Mouse (Mus musculus) adrenal gland, adult (tissue): ENCODE measurements around the gene B9d1.
A peak's percentile ranks its signal among the peaks of the same experiment; 100 is the strongest.

ENCODE experiments used
- DNase-seq, 2 experiments: peaks; one replicate each; pipeline ENCODE4 v3.0.0; 2022 to 2023; ENCODE audit warnings: low spot score in 1 of 2; ENCODE audit not compliant: inconsistent age in 2 of 2

Gene B9d1

GRCm38 (mm10) chr11:61537362-61537761 lies 32.4 kb downstream of the B9d1 start:
- DNase-seq: no peak

DNA sequence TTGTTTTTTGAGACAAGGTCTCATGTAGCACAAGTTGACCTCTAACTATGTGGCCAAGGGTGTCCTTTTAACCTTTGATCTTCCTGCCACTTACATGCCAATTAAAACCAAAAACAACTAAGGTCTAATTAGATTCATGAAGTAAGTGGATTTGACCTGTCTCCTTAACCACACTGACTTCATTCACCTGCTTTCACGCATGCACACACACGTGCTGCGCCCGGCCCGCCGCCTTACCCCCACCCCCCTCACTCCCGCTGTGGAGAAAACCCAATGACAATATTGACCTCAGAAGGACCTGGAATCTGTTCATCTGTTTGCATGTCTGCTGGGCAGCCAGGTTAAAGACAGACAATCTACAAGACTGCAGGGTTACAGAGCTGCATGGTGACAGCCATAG lies 35.7 kb downstream of the B9d1 start:
- peak in 1 of 2 experiments; percentile 40 for DNase-seq

GRCm38 (mm10) chr11:61541106-61541505 lies 36.2 kb downstream of the B9d1 start:
- DNase-seq: no peak

DNA sequence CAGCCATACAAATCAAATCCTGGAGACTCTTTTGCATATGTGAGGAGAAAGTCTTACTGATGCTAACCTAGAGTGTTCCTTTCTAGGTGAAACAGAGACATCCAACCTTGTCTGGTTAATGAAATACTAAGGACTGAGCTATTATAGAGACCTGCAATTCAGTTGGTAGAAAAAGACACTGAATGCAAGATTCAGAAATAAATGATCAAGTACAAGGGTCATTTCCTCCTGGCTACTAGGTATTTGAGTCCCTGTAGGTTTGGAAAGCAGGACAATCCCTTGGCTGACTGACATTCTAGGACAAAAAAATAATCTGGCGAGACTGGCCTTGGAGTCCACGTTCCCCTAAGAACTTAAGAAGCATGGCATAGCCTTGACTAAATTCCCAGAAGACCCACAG lies 40.6 kb downstream of the B9d1 start:
- DNase-seq: no peak

GRCm38 (mm10) chr11:61546452-61546851 lies 41.5 kb downstream of the B9d1 start:
- peak in 1 of 2 experiments; percentile 51 for DNase-seq

DNA sequence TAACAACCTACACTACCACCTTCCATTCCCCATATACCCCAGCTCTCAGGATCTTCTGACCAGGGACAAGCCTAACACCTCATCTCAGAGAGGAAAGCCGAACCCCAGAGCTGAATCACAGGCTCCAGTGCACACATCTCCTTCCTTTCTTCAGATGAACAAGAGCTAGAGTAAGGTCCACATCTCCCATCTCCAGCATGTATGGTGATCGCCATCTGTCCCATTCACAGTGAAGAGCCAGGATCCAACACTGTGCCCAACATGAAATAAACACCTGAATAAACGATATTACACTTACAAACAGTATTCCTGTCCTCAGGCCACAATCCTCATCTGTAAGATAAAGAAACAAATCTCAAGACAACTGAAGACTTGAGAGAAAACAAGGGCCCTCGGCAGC lies 42.8 kb downstream of the B9d1 start:
- no peak for DNase-seq

- DNase-seq: no peak
These were observed 45.7 kb downstream of the B9d1 start for GRCm38 (mm10) chr11:61550631-61551030.

GRCm38 (mm10) chr11:61553015-61553754 lies 48.2 kb downstream of the B9d1 start:
- DNase-seq: no peak

- no peak for DNase-seq
These were observed 54.6 kb downstream of the B9d1 start for GRCm38 (mm10) chr11:61559572-61559971.

DNA sequence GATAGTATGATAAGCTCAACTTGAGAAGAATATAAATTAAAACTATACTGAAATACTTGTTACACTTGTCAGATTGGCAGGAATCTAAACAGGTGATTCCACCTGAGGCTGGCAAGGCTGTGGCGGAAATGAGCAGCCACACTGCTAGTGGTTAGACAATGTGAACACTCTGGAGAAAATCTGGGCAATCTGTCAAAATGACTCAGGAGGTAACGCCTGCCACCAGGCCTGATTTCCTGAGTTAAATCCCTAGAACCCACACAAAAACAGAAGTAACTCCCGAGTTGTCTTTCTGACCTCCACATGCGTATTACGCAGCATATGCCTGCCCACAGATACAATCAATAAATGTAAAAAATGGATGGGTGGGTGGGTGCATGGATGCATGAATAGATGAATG lies 57.5 kb downstream of the B9d1 start:
- peak in 1 of 2 experiments; percentile 46 for DNase-seq
